Mouse (Mus musculus) myocyte (in vitro differentiated cells): ENCODE results near the gene Tpra1. TPM values are rescaled to one million over a fixed set of nuclear protein-coding genes. Genes with fewer than 3 reads are reported as not detected.
A peak's percentile ranks its signal among the peaks of the same experiment; 100 is the strongest.

Experiments
- H3K27me3 ChIP-seq: one replicate; pipeline ENCODE4 v1.6.1; 2011; ENCODE audit not compliant: control insufficient read depth, insufficient read depth, insufficient read length
- H3K36me3 ChIP-seq: one replicate; pipeline ENCODE4 v1.6.1; 2011; ENCODE audit not compliant: control insufficient read depth, insufficient read depth
- H3K4me2 ChIP-seq: one replicate; pipeline ENCODE4 v1.6.1; 2011; ENCODE audit warnings: low read depth, control low read depth
- H3K4me3 ChIP-seq: one replicate; pipeline ENCODE4 v1.5.1; 2011; ENCODE audit warnings: mild to moderate bottlenecking, control low read depth, moderate library complexity
- H3K79me2 ChIP-seq: one replicate; pipeline ENCODE4 v1.6.1; 2011; ENCODE audit not compliant: control insufficient read depth, insufficient read depth
- H3ac ChIP-seq: one replicate; pipeline ENCODE4 v1.6.1; 2011; ENCODE audit not compliant: control insufficient read depth, insufficient read length
- CEBPB ChIP-seq: IDR thresholded peaks from 2 replicates; pipeline ENCODE4 v1.6.1; 2011; ENCODE audit warnings: mild to moderate bottlenecking, moderate library complexity; ENCODE audit not compliant: poor library complexity, insufficient read depth, severe bottlenecking
- E2F4 ChIP-seq: IDR thresholded peaks from one replicate; pipeline ENCODE4 v1.6.1; 2011; ENCODE audit warnings: mild to moderate bottlenecking, control low read depth, moderate library complexity; ENCODE audit not compliant: insufficient read depth
- MAX ChIP-seq: IDR thresholded peaks from one replicate; pipeline ENCODE4 v1.6.1; 2011; ENCODE audit warnings: low read depth, mild to moderate bottlenecking, control low read depth
- MYOD1 ChIP-seq, 3 experiments: IDR thresholded peaks; one replicate each; pipeline ENCODE4 v1.6.1; 2011; ENCODE audit warnings: control low read depth in 2 of 3, low read depth in 2 of 3, mild to moderate bottlenecking in 2 of 3, moderate library complexity in 1 of 3; ENCODE audit not compliant: insufficient read length in 2 of 3, control insufficient read depth in 1 of 3
- MYOG ChIP-seq, 3 experiments: IDR thresholded peaks; one replicate each; pipeline ENCODE4 v1.6.1; 2011; ENCODE audit warnings: control low read depth in 2 of 3, low read depth in 2 of 3, mild to moderate bottlenecking in 2 of 3; ENCODE audit not compliant: insufficient read length in 2 of 3, control insufficient read depth in 1 of 3, insufficient read depth in 1 of 3
- POLR2A ChIP-seq: IDR thresholded peaks from one replicate; pipeline ENCODE4 v1.6.1; 2011; ENCODE audit warnings: low read depth, mild to moderate bottlenecking, control low read depth, moderate library complexity; ENCODE audit not compliant: insufficient read length
- POLR2AphosphoS2 ChIP-seq: IDR thresholded peaks from one replicate; pipeline ENCODE4 v1.6.1; 2011; ENCODE audit warnings: low read depth, control low read depth; ENCODE audit not compliant: insufficient read length
- REST ChIP-seq: IDR thresholded peaks from one replicate; pipeline ENCODE4 v1.6.1; 2011; ENCODE audit warnings: mild to moderate bottlenecking, control low read depth, moderate library complexity; ENCODE audit not compliant: insufficient read depth, insufficient read length
- SRF ChIP-seq: IDR thresholded peaks from one replicate; pipeline ENCODE4 v1.6.1; 2011; ENCODE audit warnings: low read depth; ENCODE audit not compliant: control insufficient read depth, insufficient read length
- TCF12 ChIP-seq: IDR thresholded peaks from one replicate; pipeline ENCODE4 v1.6.1; 2011; ENCODE audit warnings: mild to moderate bottlenecking, control low read depth; ENCODE audit not compliant: poor library complexity, insufficient read depth, severe bottlenecking
- TCF3 ChIP-seq: IDR thresholded peaks from one replicate; pipeline ENCODE4 v1.6.1; 2011; ENCODE audit warnings: low read depth, control low read depth; ENCODE audit not compliant: insufficient read length
- USF1 ChIP-seq: IDR thresholded peaks from one replicate; pipeline ENCODE4 v1.6.1; 2011; ENCODE audit warnings: low read depth, mild to moderate bottlenecking, control low read depth, moderate library complexity
- polyA plus RNA-seq: library from polyadenylated mRNA; unstranded; fragments of >200 nt; fragmentation: generic; extraction: Trizol; gene quantifications from one replicate; pipeline ENCODE4 v1.2.1, GENCODE M21; 2012; ENCODE audit warnings: missing spikeins

The Tpra1 gene
- polyA plus RNA-seq, 1 experiment: 27.3 TPM

GRCm38 (mm10) chr6:88915510-88915909, 13.5 kb downstream of the Tpra1 start:
- peak; percentile 10 for TF ChIP-seq TCF12
- peak in 2 of 3 experiments; percentile 56 to 84 for TF ChIP-seq MYOG (IDR thresholded peaks at IDR 0.05; ENCODE audit: control insufficient read depth in 1 of 3, insufficient read depth in 1 of 3, insufficient read length in 2 of 3, low read depth in 2 of 3)
- no peak for TF ChIP-seq TCF3
- TF ChIP-seq POLR2AphosphoS2: no peak
- TF ChIP-seq E2F4: no peak
- TF ChIP-seq MYOD1 (IDR thresholded peaks at IDR 0.05; ENCODE audit: control insufficient read depth in 1 of 3, insufficient read length in 2 of 3, low read depth in 2 of 3): peak in 2 of 3 experiments; percentile 42 to 58
- TF ChIP-seq POLR2A: no peak
- TF ChIP-seq USF1: peak; percentile 21
- Histone ChIP-seq H3K27me3 (no peaks in the 10 kb centered on the region), H3K36me3 (no peaks in the 10 kb centered on the region), H3K79me2 (no peaks in the 10 kb centered on the region), H3K4me3 (no peak overlapping the region), H3ac (no peak overlapping the region), H3K4me2 (no peak overlapping the region)

GRCm38 (mm10) chr6:88916153-88916552, 14.1 kb downstream of the Tpra1 start:
- Histone ChIP-seq H3K27me3 (no peaks in the 10 kb centered on the region), H3K4me3 (no peak overlapping the region), H3K4me2 (no peak overlapping the region), H3ac (no peak overlapping the region), H3K79me2 (no peaks in the 10 kb centered on the region), H3K36me3 (no peaks in the 10 kb centered on the region)
- no peak for TF ChIP-seq SRF
- no peak for TF ChIP-seq E2F4
- TF ChIP-seq POLR2A: no peak
- no peak for TF ChIP-seq CEBPB
- TF ChIP-seq POLR2AphosphoS2: no peak
- no peak for TF ChIP-seq TCF3
- TF ChIP-seq REST: no peak
- TF ChIP-seq MYOG (IDR thresholded peaks at IDR 0.05; ENCODE audit: control insufficient read depth in 1 of 3, insufficient read depth in 1 of 3, insufficient read length in 2 of 3, low read depth in 2 of 3): no peak
- no peak for TF ChIP-seq MYOD1 (IDR thresholded peaks at IDR 0.05; ENCODE audit: control insufficient read depth in 1 of 3, insufficient read length in 2 of 3, low read depth in 2 of 3)
- TF ChIP-seq MAX: no peak
- TF ChIP-seq USF1: no peak
- TF ChIP-seq TCF12: no peak

GRCm38 (mm10) chr6:88918802-88919201, 16.8 kb downstream of the Tpra1 start:
- no peak overlapping the region for H3K4me3 ChIP-seq
- H3K4me2 ChIP-seq: no peak overlapping the region
- no peaks in the 10 kb centered on the region for H3K27me3 ChIP-seq
- H3K36me3 ChIP-seq: no peaks in the 10 kb centered on the region
- no peaks in the 10 kb centered on the region for H3K79me2 ChIP-seq
- no peak overlapping the region for H3ac ChIP-seq
- TF ChIP-seq REST: no peak
- TF ChIP-seq TCF3: no peak
- TF ChIP-seq MYOG (IDR thresholded peaks at IDR 0.05; ENCODE audit: control insufficient read depth in 1 of 3, insufficient read depth in 1 of 3, insufficient read length in 2 of 3, low read depth in 2 of 3): no peak
- TF ChIP-seq MAX: no peak
- TF ChIP-seq POLR2A: no peak
- no peak for TF ChIP-seq POLR2AphosphoS2
- TF ChIP-seq MYOD1 (IDR thresholded peaks at IDR 0.05; ENCODE audit: control insufficient read depth in 1 of 3, insufficient read length in 2 of 3, low read depth in 2 of 3): no peak
- no peak for TF ChIP-seq E2F4
- TF ChIP-seq TCF12: no peak
- TF ChIP-seq CEBPB: no peak
- no peak for TF ChIP-seq USF1
- TF ChIP-seq SRF: no peak

GRCm38 (mm10) chr6:88924502-88925275, 22.6 kb downstream of the Tpra1 start:
- Histone ChIP-seq H3ac (no peak overlapping the region), H3K4me2 (peak overlapping the region; percentile 60), H3K27me3 (no peaks in the 10 kb centered on the region), H3K4me3 (no peak overlapping the region), H3K79me2 (no peaks in the 10 kb centered on the region), H3K36me3 (no peaks in the 10 kb centered on the region)
- TF ChIP-seq E2F4: no peak
- TF ChIP-seq MYOD1 (IDR thresholded peaks at IDR 0.05; ENCODE audit: control insufficient read depth in 1 of 3, insufficient read length in 2 of 3, low read depth in 2 of 3): peak; percentile 26 to 89 (median 55)
- TF ChIP-seq POLR2A: no peak
- peak; percentile 36; the same call in 1 of the 2 replicates for TF ChIP-seq CEBPB
- peak; percentile 31 to 86 (median 75) for TF ChIP-seq MYOG (IDR thresholded peaks at IDR 0.05; ENCODE audit: control insufficient read depth in 1 of 3, insufficient read depth in 1 of 3, insufficient read length in 2 of 3, low read depth in 2 of 3)
- TF ChIP-seq TCF12: no peak
- no peak for TF ChIP-seq MAX
- no peak for TF ChIP-seq SRF
- peak; percentile 90 for TF ChIP-seq USF1
- no peak for TF ChIP-seq POLR2AphosphoS2
- peak; percentile 33 for TF ChIP-seq TCF3
- TF ChIP-seq REST: no peak
